Mouse (Mus musculus) olfactory bulb, adult 2 months (tissue): Measurements from ENCODE around the gene Mcoln2. TPM values are rescaled to one million over a fixed set of nuclear protein-coding genes. Genes with fewer than 3 reads are reported as not detected.
A peak's percentile ranks its signal among the peaks of the same experiment; 100 is the strongest.

ENCODE experiments used
- H3K27ac ChIP-seq: fragments of 200-500 bp; 2 replicates; pipeline ENCODE4 v1.5.1; 2012; ENCODE audit warnings: low read depth, low read length; ENCODE audit not compliant: insufficient read depth
- H3K4me1 ChIP-seq: fragments of 200-500 bp; 2 replicates; pipeline ENCODE4 v1.6.1; 2012; ENCODE audit warnings: low read length; ENCODE audit not compliant: control insufficient read depth, insufficient read depth
- H3K4me3 ChIP-seq: fragments of 200-500 bp; 2 replicates; pipeline ENCODE4 v1.5.1; 2012; ENCODE audit warnings: mild to moderate bottlenecking, low read depth, low read length, moderate library complexity; ENCODE audit not compliant: insufficient read depth
- CTCF ChIP-seq: fragments of 200-500 bp; IDR thresholded peaks from 2 replicates; pipeline ENCODE4 v1.5.1; 2012; ENCODE audit warnings: low read depth, mild to moderate bottlenecking, low read length, moderate library complexity; ENCODE audit not compliant: insufficient read depth
- POLR2A ChIP-seq: fragments of 200-500 bp; IDR thresholded peaks from 2 replicates; pipeline ENCODE4 v1.6.1; 2012; ENCODE audit warnings: mild to moderate bottlenecking, low read depth, low read length, moderate library complexity; ENCODE audit not compliant: insufficient read depth
- WGBS: fragments of 180-500 bp; shearing (Covaris S2); methylation state at CpG from one replicate; pipeline ENCODE4 v1.1.7; 2018; 5-methylcytosine and 5-hydroxymethylcytosine counted together
- polyA plus RNA-seq: library from polyadenylated mRNA; stranded (reverse); fragments of >200 nt; gene quantifications from 2 replicates; pipeline ENCODE4 v1.2.4, GENCODE M21; 2012; ENCODE audit warnings: low replicate concordance; ENCODE audit not compliant: missing spikeins, insufficient read depth, insufficient read length

Gene Mcoln2
- not detected in 2 replicates for polyA plus RNA-seq

- TF ChIP-seq POLR2A: no peak
- Histone ChIP-seq H3K4me1 (peaks cover 6% of the 10 kb centered on the region), H3K4me3 (peak within 1 kb of the TSS; percentile 22), H3K27ac (no peak within 1 kb of the TSS)
- 20% methylated on average over 34 of the region's 34 CpGs for WGBS
Measured at GRCm38 (mm10) chr3:146149156-146150057, at the start of gene Mcoln2. Mcoln2 (plus strand) TSS chr3:146149833.

GRCm38 (mm10) chr3:146099925-146100324 lies 49.7 kb upstream of the Mcoln2 start:
- H3K4me1 ChIP-seq: no peaks in the 10 kb centered on the region
- no peak overlapping the region for H3K4me3 ChIP-seq
- TF ChIP-seq CTCF (no peak), POLR2A (no peak)
- H3K27ac ChIP-seq: no peak overlapping the region

GRCm38 (mm10) chr3:146102049-146102448 lies 47.6 kb upstream of the Mcoln2 start:
- H3K4me1 ChIP-seq: no peaks in the 10 kb centered on the region
- 60% methylated on average over 6 of the region's 6 CpGs for WGBS
- TF ChIP-seq POLR2A (no peak), CTCF (no peak)

GRCm38 (mm10) chr3:146107116-146107849 lies 42.4 kb upstream of the Mcoln2 start:
- WGBS: 2% methylated on average over 18 of the region's 18 CpGs
- no peak overlapping the region for H3K27ac ChIP-seq
- TF ChIP-seq CTCF (no peak), POLR2A (no peak)
- H3K4me1 ChIP-seq: peaks cover 4% of the 10 kb centered on the region
- H3K4me3 ChIP-seq: no peak overlapping the region; the same call in 1 of the 2 replicates

More at GRCm38 (mm10) chr3:146102049-146102448, 47.6 kb upstream of the Mcoln2 start:
- Histone ChIP-seq H3K4me3 (no peak overlapping the region), H3K27ac (no peak overlapping the region)

GRCm38 (mm10) chr3:146107921-146108571 lies 41.6 kb upstream of the Mcoln2 start, which contains the start of gene Wdr63:
Wdr63 (minus strand) TSS chr3:146108130.
- no peak for TF ChIP-seq POLR2A
- TF ChIP-seq CTCF: no peak
- no peak within 1 kb of the TSS for H3K27ac ChIP-seq
- 14% methylated on average over 18 of the region's 18 CpGs for WGBS
- H3K4me1 ChIP-seq: peaks cover 4% of the 10 kb centered on the region
- H3K4me3 ChIP-seq: peak within 1 kb of the TSS; percentile 38

GRCm38 (mm10) chr3:146108945-146109344 lies 40.7 kb upstream of the Mcoln2 start:
- WGBS: 80% methylated on average over 2 of the region's 2 CpGs
- TF ChIP-seq CTCF (no peak), POLR2A (no peak)
- H3K27ac ChIP-seq: no peak overlapping the region
- H3K4me3 ChIP-seq: no peak overlapping the region
- H3K4me1 ChIP-seq: peaks cover 4% of the 10 kb centered on the region

GRCm38 (mm10) chr3:146110358-146110757 lies 39.3 kb upstream of the Mcoln2 start:
- no peak overlapping the region for H3K27ac ChIP-seq
- 72% methylated on average over 2 of the region's 2 CpGs for WGBS

GRCm38 (mm10) chr3:146110916-146111315 lies 38.7 kb upstream of the Mcoln2 start:
- H3K4me1 ChIP-seq: peaks cover 4% of the 10 kb centered on the region
- H3K27ac ChIP-seq: no peak overlapping the region
- WGBS: 88% methylated on average over 6 of the region's 6 CpGs
- TF ChIP-seq CTCF (no peak), POLR2A (no peak)
- H3K4me3 ChIP-seq: no peak overlapping the region

More at GRCm38 (mm10) chr3:146110358-146110757, 39.3 kb upstream of the Mcoln2 start:
- TF ChIP-seq CTCF: no peak
- no peak for TF ChIP-seq POLR2A
- Histone ChIP-seq H3K4me3 (no peak overlapping the region), H3K4me1 (peaks cover 4% of the 10 kb centered on the region)
